Mouse (Mus musculus) myocyte (in vitro differentiated cells): ENCODE data around the gene Cdkn2aipnl. TPM values are rescaled to one million over a fixed set of nuclear protein-coding genes. Genes with fewer than 3 reads are reported as not detected.

Source experiments
- H3K27me3 ChIP-seq: one replicate; pipeline ENCODE4 v1.6.1; 2011; ENCODE audit not compliant: control insufficient read depth, insufficient read depth, insufficient read length
- H3K36me3 ChIP-seq: one replicate; pipeline ENCODE4 v1.6.1; 2011; ENCODE audit not compliant: control insufficient read depth, insufficient read depth
- H3K4me2 ChIP-seq: one replicate; pipeline ENCODE4 v1.6.1; 2011; ENCODE audit warnings: low read depth, control low read depth
- H3K4me3 ChIP-seq: one replicate; pipeline ENCODE4 v1.5.1; 2011; ENCODE audit warnings: mild to moderate bottlenecking, control low read depth, moderate library complexity
- H3K79me2 ChIP-seq: one replicate; pipeline ENCODE4 v1.6.1; 2011; ENCODE audit not compliant: control insufficient read depth, insufficient read depth
- H3ac ChIP-seq: one replicate; pipeline ENCODE4 v1.6.1; 2011; ENCODE audit not compliant: control insufficient read depth, insufficient read length
- CEBPB ChIP-seq: IDR thresholded peaks from 2 replicates; pipeline ENCODE4 v1.6.1; 2011; ENCODE audit warnings: mild to moderate bottlenecking, moderate library complexity; ENCODE audit not compliant: poor library complexity, insufficient read depth, severe bottlenecking
- E2F4 ChIP-seq: IDR thresholded peaks from one replicate; pipeline ENCODE4 v1.6.1; 2011; ENCODE audit warnings: mild to moderate bottlenecking, control low read depth, moderate library complexity; ENCODE audit not compliant: insufficient read depth
- MAX ChIP-seq: IDR thresholded peaks from one replicate; pipeline ENCODE4 v1.6.1; 2011; ENCODE audit warnings: low read depth, mild to moderate bottlenecking, control low read depth
- MYOD1 ChIP-seq, 3 experiments: IDR thresholded peaks; one replicate each; pipeline ENCODE4 v1.6.1; 2011; ENCODE audit warnings: control low read depth in 2 of 3, low read depth in 2 of 3, mild to moderate bottlenecking in 2 of 3, moderate library complexity in 1 of 3; ENCODE audit not compliant: insufficient read length in 2 of 3, control insufficient read depth in 1 of 3
- MYOG ChIP-seq, 3 experiments: IDR thresholded peaks; one replicate each; pipeline ENCODE4 v1.6.1; 2011; ENCODE audit warnings: control low read depth in 2 of 3, low read depth in 2 of 3, mild to moderate bottlenecking in 2 of 3; ENCODE audit not compliant: insufficient read length in 2 of 3, control insufficient read depth in 1 of 3, insufficient read depth in 1 of 3
- POLR2A ChIP-seq: IDR thresholded peaks from one replicate; pipeline ENCODE4 v1.6.1; 2011; ENCODE audit warnings: low read depth, mild to moderate bottlenecking, control low read depth, moderate library complexity; ENCODE audit not compliant: insufficient read length
- POLR2AphosphoS2 ChIP-seq: IDR thresholded peaks from one replicate; pipeline ENCODE4 v1.6.1; 2011; ENCODE audit warnings: low read depth, control low read depth; ENCODE audit not compliant: insufficient read length
- REST ChIP-seq: IDR thresholded peaks from one replicate; pipeline ENCODE4 v1.6.1; 2011; ENCODE audit warnings: mild to moderate bottlenecking, control low read depth, moderate library complexity; ENCODE audit not compliant: insufficient read depth, insufficient read length
- SRF ChIP-seq: IDR thresholded peaks from one replicate; pipeline ENCODE4 v1.6.1; 2011; ENCODE audit warnings: low read depth; ENCODE audit not compliant: control insufficient read depth, insufficient read length
- TCF12 ChIP-seq: IDR thresholded peaks from one replicate; pipeline ENCODE4 v1.6.1; 2011; ENCODE audit warnings: mild to moderate bottlenecking, control low read depth; ENCODE audit not compliant: poor library complexity, insufficient read depth, severe bottlenecking
- TCF3 ChIP-seq: IDR thresholded peaks from one replicate; pipeline ENCODE4 v1.6.1; 2011; ENCODE audit warnings: low read depth, control low read depth; ENCODE audit not compliant: insufficient read length
- USF1 ChIP-seq: IDR thresholded peaks from one replicate; pipeline ENCODE4 v1.6.1; 2011; ENCODE audit warnings: low read depth, mild to moderate bottlenecking, control low read depth, moderate library complexity
- polyA plus RNA-seq: library from polyadenylated mRNA; unstranded; fragments of >200 nt; fragmentation: generic; extraction: Trizol; gene quantifications from one replicate; pipeline ENCODE4 v1.2.1, GENCODE M21; 2012; ENCODE audit warnings: missing spikeins

The Cdkn2aipnl gene
- polyA plus RNA-seq, 1 experiment, result 31.8 TPM

DNA sequence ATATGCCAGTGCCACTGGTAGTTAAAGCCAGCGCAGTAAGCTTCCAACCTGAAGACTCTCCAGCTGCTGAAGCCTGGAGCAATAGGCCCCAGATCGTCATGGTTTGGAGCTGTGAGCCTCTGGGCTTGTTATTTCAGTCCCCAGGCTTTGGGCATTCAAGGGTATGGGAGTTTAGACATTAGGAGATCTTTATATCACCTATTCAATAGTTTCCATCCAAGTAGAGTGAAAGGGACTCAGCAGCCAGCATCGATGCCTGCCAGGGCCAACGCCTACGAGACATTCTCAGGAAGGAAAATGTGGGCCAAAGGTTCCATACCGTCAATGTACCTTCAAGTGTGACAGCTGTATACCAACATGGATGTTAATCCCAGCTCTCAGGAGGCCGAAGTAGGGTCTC, 5.2 kb upstream of the Cdkn2aipnl start:
- Histone ChIP-seq H3K4me2 (no peak overlapping the region), H3K4me3 (no peak overlapping the region), H3K36me3 (no peaks in the 10 kb centered on the region), H3K79me2 (no peaks in the 10 kb centered on the region), H3K27me3 (no peaks in the 10 kb centered on the region), H3ac (no peak overlapping the region)
- TF ChIP-seq SRF (no peak), CEBPB (no peak), MYOG (IDR thresholded peaks at IDR 0.05; ENCODE audit: control insufficient read depth in 1 of 3, insufficient read depth in 1 of 3, insufficient read length in 2 of 3, low read depth in 2 of 3) (no peak), MYOD1 (IDR thresholded peaks at IDR 0.05; ENCODE audit: control insufficient read depth in 1 of 3, insufficient read length in 2 of 3, low read depth in 2 of 3) (no peak), REST (no peak), MAX (no peak), E2F4 (no peak), POLR2A (no peak), POLR2AphosphoS2 (no peak), USF1 (no peak), TCF3 (no peak), TCF12 (no peak)

GRCm38 (mm10) chr11:51966651-51967050, 810 bp upstream of the Cdkn2aipnl start:
- Histone ChIP-seq H3K27me3 (no peaks in the 10 kb centered on the region), H3ac (no peak overlapping the region), H3K4me3 (no peak overlapping the region), H3K79me2 (peaks cover 14% of the 10 kb centered on the region), H3K4me2 (no peak overlapping the region), H3K36me3 (peaks cover 14% of the 10 kb centered on the region)
- no peak for TF ChIP-seq REST
- no peak for TF ChIP-seq CEBPB
- TF ChIP-seq MAX, result no peak
- TF ChIP-seq USF1, result no peak
- no peak for TF ChIP-seq MYOG (IDR thresholded peaks at IDR 0.05; ENCODE audit: control insufficient read depth in 1 of 3, insufficient read depth in 1 of 3, insufficient read length in 2 of 3, low read depth in 2 of 3)
- no peak for TF ChIP-seq POLR2A
- TF ChIP-seq TCF3, result no peak
- TF ChIP-seq MYOD1 (IDR thresholded peaks at IDR 0.05; ENCODE audit: control insufficient read depth in 1 of 3, insufficient read length in 2 of 3, low read depth in 2 of 3), result no peak
- no peak for TF ChIP-seq POLR2AphosphoS2
- TF ChIP-seq SRF, result no peak
- TF ChIP-seq E2F4, result no peak
- no peak for TF ChIP-seq TCF12

GRCm38 (mm10) chr11:51968896-51969295, 1.4 kb downstream of the Cdkn2aipnl start:
- TF ChIP-seq POLR2AphosphoS2 (no peak), SRF (no peak), MYOD1 (IDR thresholded peaks at IDR 0.05; ENCODE audit: control insufficient read depth in 1 of 3, insufficient read length in 2 of 3, low read depth in 2 of 3) (no peak), USF1 (no peak), TCF12 (no peak), TCF3 (no peak), REST (no peak), MAX (no peak), MYOG (IDR thresholded peaks at IDR 0.05; ENCODE audit: control insufficient read depth in 1 of 3, insufficient read depth in 1 of 3, insufficient read length in 2 of 3, low read depth in 2 of 3) (no peak), E2F4 (no peak), POLR2A (no peak), CEBPB (no peak)
- Histone ChIP-seq H3K27me3 (no peaks in the 10 kb centered on the region), H3K36me3 (peaks cover 23% of the 10 kb centered on the region)

GRCm38 (mm10) chr11:51969511-51969910, 2.0 kb downstream of the Cdkn2aipnl start:
- Histone ChIP-seq H3K79me2 (peaks cover 14% of the 10 kb centered on the region), H3K27me3 (no peaks in the 10 kb centered on the region), H3ac (no peak overlapping the region), H3K4me2 (no peak overlapping the region), H3K36me3 (peaks cover 23% of the 10 kb centered on the region), H3K4me3 (no peak overlapping the region)
- TF ChIP-seq CEBPB, result no peak
- no peak for TF ChIP-seq TCF3
- no peak for TF ChIP-seq POLR2A
- no peak for TF ChIP-seq SRF
- TF ChIP-seq USF1, result no peak
- no peak for TF ChIP-seq REST
- TF ChIP-seq POLR2AphosphoS2, result no peak
- no peak for TF ChIP-seq MAX
- no peak for TF ChIP-seq MYOD1 (IDR thresholded peaks at IDR 0.05; ENCODE audit: control insufficient read depth in 1 of 3, insufficient read length in 2 of 3, low read depth in 2 of 3)
- TF ChIP-seq TCF12, result no peak

More at GRCm38 (mm10) chr11:51968896-51969295, 1.4 kb downstream of the Cdkn2aipnl start:
- H3K4me2 ChIP-seq, result peak overlapping the region; percentile 49
- H3K4me3 ChIP-seq, result peak overlapping the region; percentile 43
- no peak overlapping the region for H3ac ChIP-seq
- peaks cover 14% of the 10 kb centered on the region for H3K79me2 ChIP-seq

- H3ac ChIP-seq, result no peak overlapping the region
- no peak for TF ChIP-seq REST
- no peaks in the 10 kb centered on the region for H3K27me3 ChIP-seq
- peaks cover 14% of the 10 kb centered on the region for H3K79me2 ChIP-seq
- H3K36me3 ChIP-seq, result peaks cover 23% of the 10 kb centered on the region
- no peak overlapping the region for H3K4me3 ChIP-seq
- no peak overlapping the region for H3K4me2 ChIP-seq
Observed at GRCm38 (mm10) chr11:51971644-51972043, 4.2 kb downstream of the Cdkn2aipnl start.
